Mouse (Mus musculus) layer of hippocampus, adult 9-10 months (tissue): ENCODE results near the gene Ccdc47.
A peak's percentile ranks its signal among the peaks of the same experiment; 100 is the strongest.

Experiments
- DNase-seq: peaks from one replicate; pipeline ENCODE4 v3.0.0; 2022; ENCODE audit warnings: low spot score

The Ccdc47 gene

GRCm38 (mm10) chr11:106198277-106198676 is 17.9 kb downstream of the Ccdc47 start:
- no peak for DNase-seq

DNA sequence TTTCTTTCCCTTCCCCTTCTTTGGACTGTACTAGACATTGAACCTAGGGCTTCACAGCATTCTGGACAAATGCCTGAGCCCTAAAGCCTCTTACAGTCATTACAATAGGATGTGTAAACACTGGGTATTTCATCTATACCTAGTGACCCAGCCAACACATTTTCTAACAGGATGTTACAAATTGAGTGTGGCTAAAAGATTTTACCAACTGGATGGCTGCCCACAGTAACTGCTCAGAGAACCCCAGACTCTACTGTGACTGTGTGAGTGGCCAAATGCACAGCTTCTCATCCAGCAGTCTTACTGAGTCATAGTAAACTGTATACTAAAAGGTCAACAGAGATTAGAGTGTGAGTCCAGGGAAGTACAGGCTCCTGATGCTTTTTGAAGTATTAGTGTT is 20.8 kb downstream of the Ccdc47 start:
- DNase-seq = no peak

GRCm38 (mm10) chr11:106194891-106195290 is 21.3 kb downstream of the Ccdc47 start:
- no peak for DNase-seq

DNA sequence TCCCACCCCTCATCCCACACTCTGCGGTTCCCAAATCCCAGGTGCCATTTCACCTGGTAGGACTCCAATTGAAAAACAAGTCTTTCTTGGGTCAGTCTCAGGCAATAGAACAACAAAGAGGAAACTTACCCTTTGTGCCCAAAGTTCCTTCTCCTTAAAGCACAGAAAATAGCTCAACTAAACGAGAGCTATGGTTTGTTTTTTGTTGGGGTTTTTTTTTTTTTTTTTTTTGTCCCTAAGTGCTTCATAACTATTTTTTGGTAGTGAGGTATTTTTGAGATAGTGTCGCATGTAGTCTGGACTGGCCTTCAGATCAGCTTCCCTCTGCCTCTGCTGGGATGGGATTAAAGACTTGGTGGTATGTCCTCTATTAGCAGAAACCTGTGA is 22.0 kb downstream of the Ccdc47 start:
- DNase-seq = no peak

DNA sequence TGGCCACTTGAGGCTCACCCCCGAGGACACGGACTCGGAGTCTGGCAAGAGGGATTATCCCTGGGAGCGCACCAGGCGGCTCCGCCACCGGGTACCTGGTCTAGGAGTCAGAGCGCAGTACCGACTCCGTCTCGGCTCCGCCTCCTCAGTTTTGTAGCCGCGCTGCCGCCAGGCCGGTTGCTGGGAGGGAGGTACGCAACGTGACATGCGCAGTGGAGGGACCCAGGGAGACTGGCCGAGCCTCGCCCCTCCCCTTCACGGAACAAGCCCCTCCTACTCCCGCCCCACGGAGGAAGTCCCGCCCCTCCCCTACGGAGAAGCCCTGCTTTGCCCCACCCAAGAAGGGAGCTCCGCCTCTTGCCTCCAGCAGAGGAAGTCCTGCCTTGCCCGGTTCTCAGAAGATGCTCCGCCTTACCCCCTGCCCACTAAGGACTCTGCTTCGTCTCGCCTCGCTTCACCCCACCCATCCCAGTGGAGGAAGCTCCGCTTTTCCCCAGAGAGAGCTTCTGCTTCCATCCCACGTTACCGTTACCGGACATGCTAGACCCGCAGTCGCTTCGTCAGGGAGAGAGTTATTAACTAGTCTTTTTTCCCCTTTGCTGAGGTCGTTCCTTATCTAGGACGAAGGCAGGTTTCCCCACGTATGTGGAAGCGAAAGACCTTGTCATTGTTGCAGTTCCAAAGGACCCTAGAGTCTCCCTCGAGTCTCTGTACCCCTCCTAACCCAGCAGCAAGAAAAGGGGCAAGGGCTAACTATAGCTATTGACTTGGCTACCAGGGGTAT is 22.6 kb downstream of the Ccdc47 start:
- peak; percentile 79 for DNase-seq

DNA sequence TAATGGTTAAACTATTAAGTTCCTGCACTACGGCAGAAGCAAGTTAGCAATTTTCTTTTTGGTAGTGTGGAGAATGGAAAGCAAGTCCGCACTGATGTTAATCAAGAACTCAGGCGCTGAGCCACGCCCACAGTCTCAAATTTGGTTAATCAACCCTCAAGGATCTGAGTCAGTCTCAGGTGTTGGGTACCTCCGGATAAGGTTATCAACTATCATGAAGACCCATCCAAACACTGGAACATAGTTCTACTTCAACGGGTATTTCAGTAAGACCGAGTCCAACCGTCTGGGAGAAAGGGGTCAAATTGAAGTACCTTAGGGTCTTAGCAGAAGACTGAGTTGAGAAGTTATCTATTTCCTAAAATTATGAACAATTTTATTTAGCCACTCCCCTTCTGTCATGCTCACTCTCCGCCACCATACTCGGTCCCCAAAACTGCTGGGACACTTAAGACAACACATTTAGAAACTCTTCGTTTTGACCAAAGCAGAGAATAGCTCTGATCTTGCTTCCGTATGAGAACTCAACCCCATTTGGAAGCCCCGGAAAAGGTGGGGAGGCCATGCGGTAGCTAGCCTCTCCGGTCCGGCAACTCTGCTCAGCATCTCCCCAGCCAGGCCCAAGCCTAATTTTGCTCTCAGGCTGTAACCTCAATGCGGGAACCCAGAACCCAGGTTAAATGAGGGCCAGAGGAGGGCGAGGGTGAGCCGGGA is 23.3 kb downstream of the Ccdc47 start:
- no peak for DNase-seq

DNA sequence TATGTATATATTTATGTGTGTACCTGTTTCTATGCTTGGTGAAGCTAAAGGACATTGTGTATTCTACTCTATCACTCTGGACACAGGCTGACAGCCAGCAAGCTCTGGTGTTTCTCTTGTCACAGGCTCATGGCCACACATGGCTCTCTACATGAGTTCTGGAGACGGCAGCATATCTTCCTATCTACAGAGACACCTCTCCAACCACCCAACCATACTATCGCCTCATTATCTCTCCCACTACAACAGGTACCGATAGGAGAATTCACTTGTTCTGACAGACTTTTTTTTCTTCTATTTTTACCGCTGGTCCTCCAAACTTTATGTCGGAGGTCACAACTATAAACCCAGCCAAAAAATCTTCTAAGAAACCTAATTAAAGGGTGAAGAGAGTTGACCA is 23.9 kb downstream of the Ccdc47 start:
- DNase-seq = no peak

DNA sequence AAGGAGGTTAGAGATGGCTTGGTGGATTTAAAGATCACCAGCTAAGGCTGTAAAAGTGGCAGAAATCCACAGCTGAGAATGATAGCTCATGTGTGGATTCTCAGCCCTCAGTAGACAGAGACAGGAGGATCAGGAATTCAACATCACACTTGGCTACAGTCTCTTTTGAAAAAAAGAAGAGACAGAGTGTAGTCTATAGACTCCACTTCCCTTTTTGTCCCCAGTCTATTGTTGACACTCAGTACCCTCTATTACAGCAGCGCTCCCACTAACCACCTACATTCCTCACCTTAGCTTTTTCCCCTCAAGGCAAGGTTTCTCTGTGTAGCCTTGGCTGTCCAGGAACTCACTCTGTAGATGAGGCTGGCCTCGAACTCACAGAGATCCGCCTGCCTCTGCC is 24.4 kb downstream of the Ccdc47 start:
- DNase-seq = no peak

DNA sequence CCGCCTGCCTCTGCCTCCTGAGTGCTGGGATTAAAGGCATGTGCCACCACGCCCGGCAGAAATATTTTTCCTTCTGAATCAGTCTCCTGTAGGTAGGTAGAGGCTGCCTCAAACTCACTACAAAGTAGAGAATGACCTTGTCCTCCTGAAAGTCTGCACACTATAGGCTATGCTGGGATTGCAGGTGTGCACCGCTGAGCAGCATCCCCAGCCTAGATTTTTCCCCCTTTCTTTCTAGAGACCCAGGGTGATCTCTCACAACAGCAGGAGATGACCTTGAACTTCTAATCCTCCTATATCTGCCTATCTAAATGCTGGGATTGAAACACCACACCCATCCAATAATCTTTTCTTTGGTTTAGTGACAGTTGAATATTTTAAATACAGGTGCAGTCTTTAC is 28.8 kb downstream of the Ccdc47 start:
- DNase-seq = no peak

- DNase-seq = no peak
Observed at GRCm38 (mm10) chr11:106180449-106180801, 35.7 kb downstream of the Ccdc47 start.

GRCm38 (mm10) chr11:106179711-106180448 is 36.3 kb downstream of the Ccdc47 start:
- peak; percentile 56 for DNase-seq

GRCm38 (mm10) chr11:106178036-106178782 is 37.9 kb downstream of the Ccdc47 start:
- no peak for DNase-seq

DNA sequence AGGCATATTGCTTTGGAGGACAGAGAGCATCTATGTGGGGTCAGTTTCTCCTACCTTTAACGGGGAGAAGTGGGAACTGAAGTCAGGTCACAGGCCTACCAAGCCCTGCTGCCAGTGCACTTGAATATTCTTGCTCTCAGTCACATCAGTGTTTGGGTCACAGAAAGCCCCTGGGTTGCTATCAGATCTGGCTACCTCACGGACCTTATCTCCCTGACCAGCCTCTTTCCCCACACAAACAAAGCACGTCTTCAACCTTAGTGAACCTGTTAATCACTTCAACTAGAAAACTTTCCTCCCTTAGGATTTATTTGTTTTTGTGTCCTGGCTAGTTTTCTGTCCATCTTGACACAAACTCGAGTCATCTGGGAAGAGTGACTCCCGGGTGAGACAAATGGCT is 39.8 kb downstream of the Ccdc47 start:
- no peak for DNase-seq

DNA sequence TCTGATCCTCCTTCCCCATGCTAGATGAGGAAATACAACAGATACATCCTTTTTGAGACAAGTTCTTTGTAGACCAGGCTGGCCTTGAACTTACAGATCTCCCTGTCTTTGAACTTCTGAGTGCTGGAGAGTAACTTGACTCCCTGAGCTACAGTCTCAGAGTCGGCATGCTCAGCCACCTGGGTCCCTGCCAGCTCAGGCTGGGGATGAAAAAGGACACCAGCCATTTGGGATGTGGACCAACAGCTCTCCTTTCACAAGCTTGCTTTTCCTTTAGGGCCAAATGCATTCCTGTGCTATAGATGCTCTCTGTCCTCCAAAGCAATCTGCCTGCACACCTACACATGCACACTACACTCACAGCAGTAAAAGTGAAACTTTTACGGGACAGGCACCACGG is 41.1 kb downstream of the Ccdc47 start:
- DNase-seq = no peak

DNA sequence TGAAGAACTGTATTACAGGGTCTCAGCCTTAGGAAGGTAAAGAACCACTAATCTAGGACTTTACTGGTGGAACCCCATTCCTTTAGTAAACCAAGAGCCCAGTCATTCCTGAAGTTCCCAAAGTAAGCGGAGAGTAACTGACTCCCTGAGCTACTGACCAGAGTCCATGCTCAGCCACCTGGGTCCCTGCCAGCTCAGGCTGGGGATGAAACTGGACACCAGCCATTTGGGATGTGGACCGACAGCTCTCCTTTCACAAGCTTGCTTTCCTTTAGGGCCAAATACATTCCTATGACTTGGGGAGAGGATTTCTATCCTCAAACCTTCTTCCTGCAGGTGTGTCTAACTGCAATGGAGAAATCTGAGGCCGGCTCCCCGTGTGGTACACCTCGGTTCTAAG is 41.8 kb downstream of the Ccdc47 start:
- DNase-seq = no peak

DNA sequence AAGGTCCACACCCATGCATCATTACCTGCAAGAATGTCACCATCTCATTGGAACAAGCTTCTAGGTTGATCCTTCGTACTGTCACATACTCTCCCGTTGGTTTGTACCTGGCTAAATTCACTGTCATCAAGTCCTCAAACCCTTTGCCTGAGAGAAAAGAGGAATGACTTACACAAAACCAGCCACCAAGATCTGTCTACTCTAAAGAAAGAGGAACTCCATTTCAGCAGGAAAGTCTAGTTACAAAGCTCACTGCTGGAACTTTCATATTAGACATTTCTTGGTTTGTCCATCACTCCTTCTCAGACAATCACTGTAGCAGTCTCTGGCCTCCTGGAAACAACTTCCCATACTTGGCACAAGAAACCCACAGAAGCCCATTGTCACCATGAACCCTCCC is 42.9 kb downstream of the Ccdc47 start:
- no peak for DNase-seq

GRCm38 (mm10) chr11:106170807-106171206 is 45.3 kb downstream of the Ccdc47 start:
- DNase-seq = no peak

DNA sequence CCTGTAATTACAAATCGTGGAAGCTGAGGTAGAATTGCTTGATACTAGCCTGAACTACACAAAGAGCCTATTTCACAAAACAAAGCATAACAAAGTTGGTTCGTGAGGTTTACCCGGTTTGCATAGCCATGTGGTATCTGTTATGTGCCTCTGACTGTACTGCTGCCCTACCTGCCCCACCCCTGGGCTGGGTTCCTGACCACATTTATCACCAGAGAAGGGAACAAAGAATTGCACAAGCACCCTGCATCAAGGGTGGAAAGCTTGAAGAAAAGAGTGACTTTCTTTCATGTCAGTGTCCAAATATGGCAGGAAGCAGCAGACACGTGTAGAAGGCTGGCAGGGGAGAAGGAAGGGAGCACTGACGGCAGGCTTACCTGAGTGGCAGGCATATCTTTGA is 48.7 kb downstream of the Ccdc47 start:
- no peak for DNase-seq

DNA sequence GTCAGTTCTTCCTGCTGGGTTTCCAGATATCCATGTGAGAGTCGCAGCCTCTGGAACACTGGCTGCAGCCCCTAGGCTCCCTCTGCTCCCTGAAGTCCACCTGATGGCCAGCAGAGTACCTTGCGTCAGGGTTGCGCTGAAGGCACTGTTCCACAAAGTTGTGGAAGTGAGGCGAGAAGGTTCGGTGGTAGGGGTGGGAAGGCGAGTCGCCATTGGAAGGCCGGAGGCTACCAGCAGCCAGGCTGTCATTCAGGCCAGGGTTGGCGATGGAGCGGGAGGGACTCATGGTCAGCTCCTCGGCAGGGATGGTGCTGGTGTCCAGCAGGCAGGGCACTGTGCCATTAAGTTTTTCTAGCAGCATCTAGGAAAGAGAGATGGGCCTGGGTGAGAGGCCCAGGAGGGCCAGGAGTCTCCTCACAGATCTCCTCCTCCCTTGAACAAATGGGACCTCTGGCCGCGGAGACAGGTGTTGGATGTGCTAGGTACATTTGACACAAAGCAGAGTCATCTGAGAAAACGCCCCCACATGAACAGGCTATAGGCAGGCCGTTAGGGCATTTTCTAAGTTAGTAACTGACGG is 51.5 kb downstream of the Ccdc47 start:
- DNase-seq = no peak

GRCm38 (mm10) chr11:106163546-106163945 is 52.6 kb downstream of the Ccdc47 start:
- DNase-seq = no peak

- no peak for DNase-seq
Observed at GRCm38 (mm10) chr11:106162237-106162636, 53.9 kb downstream of the Ccdc47 start.
